Mouse (Mus musculus): Measurements from ENCODE around the gene Ndel1.

DNA sequence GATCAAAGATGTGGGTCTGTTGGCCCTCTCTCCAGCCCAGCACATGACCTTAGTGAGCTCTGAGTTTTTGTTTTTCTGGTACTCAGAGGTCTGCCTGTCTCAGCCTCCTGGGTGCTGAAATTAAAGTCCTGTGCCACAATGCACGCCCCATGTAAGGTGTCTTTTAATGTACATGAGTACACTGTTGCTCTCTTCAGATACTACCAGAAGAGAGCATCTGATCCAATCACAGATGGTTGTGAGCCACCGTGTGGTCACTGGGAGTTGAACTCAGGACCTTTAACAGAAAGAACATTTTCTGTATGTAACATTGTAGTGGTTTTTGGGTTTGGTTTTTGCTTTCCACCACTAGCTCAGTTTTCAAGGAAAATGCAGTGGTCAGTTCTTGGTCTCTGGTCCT lies 32.1 kb upstream of the Ndel1 start:
- TF ChIP-seq CTCF (IDR thresholded peaks at IDR 0.05; ENCODE audit: control insufficient read depth, insufficient read depth, low read length), result no peak
- no peak for TF ChIP-seq POLR2A (IDR thresholded peaks at IDR 0.05; ENCODE audit: borderline replicate concordance, control insufficient read depth, low read depth, low read length)

Data from bone marrow, adult 2 months (tissue).